Comparison of ENCODE assay signal across 8 mouse cellular contexts in genomic region chr11:117484198-117484597, GRCm38 (mm10). TPM values are rescaled to one million over a fixed set of nuclear protein-coding genes. Genes with fewer than 3 reads are reported as not detected.
A peak's percentile ranks its signal among the peaks of the same experiment; 100 is the strongest.
DNase-seq lines count a peak whose midpoint lies in the region; ATAC-seq lines count a peak whose summit lies in the region.

Gene Gm11733 (plus strand): TSS chr11:117484368.

- H3K4me2 ChIP-seq in kidney, embryonic 15.5 days, result peak within 1 kb of the TSS; percentile 67
- peak within 1 kb of the TSS; percentile 15; the same call in 1 of the 2 replicates for H3K4me2 ChIP-seq in hindbrain, embryonic 11.5 days (replicated peaks; ENCODE audit: low read depth, low read length)

- H3K27me3 ChIP-seq in kidney, embryonic 15.5 days, result peaks cover 11% of the 10 kb centered on the region; the same call in 1 of the 2 replicates
- H3K27me3 ChIP-seq in hindbrain, embryonic 11.5 days (ENCODE audit: control insufficient read depth, insufficient read depth, low read length), result no peaks in the 10 kb centered on the region
- peaks cover 56% of the 10 kb centered on the region for H3K27me3 ChIP-seq in limb, embryonic 10.5 days (ENCODE audit: low read depth, poor library complexity, severe bottlenecking)

- H3K27ac ChIP-seq in kidney, embryonic 15.5 days, result peak within 1 kb of the TSS; percentile 45; the same call in 1 of the 2 replicates
- H3K27ac ChIP-seq in hindbrain, embryonic 11.5 days (ENCODE audit: low read depth, low read length), result peak within 1 kb of the TSS; percentile 74
- H3K27ac ChIP-seq in limb, embryonic 10.5 days, result peak within 1 kb of the TSS; percentile 72; the same call in 1 of the 2 replicates

- WGBS in kidney, embryonic 15.5 days, result 33% methylated on average over 12 of the region's 12 CpGs
- 20% methylated on average over 12 of the region's 12 CpGs for WGBS in hindbrain, embryonic 11.5 days
- WGBS in limb, embryonic 10.5 days, result 36% methylated on average over 12 of the region's 12 CpGs

- peak within 1 kb of the TSS; percentile 34 for H3K4me3 ChIP-seq in kidney, embryonic 15.5 days (replicated peaks)
- H3K4me3 ChIP-seq in hindbrain, embryonic 11.5 days (ENCODE audit: low read depth, low read length), result no peak within 1 kb of the TSS
- H3K4me3 ChIP-seq in limb, embryonic 10.5 days, result peak within 1 kb of the TSS; percentile 43

- ATAC-seq in kidney, embryonic 15.5 days (replicated peaks; ENCODE audit: low FRiP score), result no peak
- ATAC-seq in hindbrain, embryonic 11.5 days (ENCODE audit: low FRiP score), result peak; percentile 49; the same call in 1 of the 2 replicates
- ATAC-seq in megakaryocyte-erythroid progenitor cell, adult 5-6 weeks (replicated peaks; ENCODE audit: low FRiP score, low TSS enrichment, poor library complexity, severe bottlenecking), result no peak

- no peaks in the 10 kb centered on the region for H3K36me3 ChIP-seq in kidney, embryonic 15.5 days
- H3K36me3 ChIP-seq in hindbrain, embryonic 11.5 days (ENCODE audit: control insufficient read depth, insufficient read depth, low read length), result no peaks in the 10 kb centered on the region
- H3K36me3 ChIP-seq in limb, embryonic 10.5 days, result no peaks in the 10 kb centered on the region

- 0 out of 2 replicates have a peak within 1 kb of the TSS, but pooled peaks have one; percentile 31 for H3K9ac ChIP-seq in kidney, embryonic 15.5 days
- H3K9ac ChIP-seq in hindbrain, embryonic 11.5 days (ENCODE audit: low read depth, low read length), result no peak within 1 kb of the TSS

- H3K4me1 ChIP-seq in kidney, embryonic 15.5 days, result peaks cover 34% of the 10 kb centered on the region
- H3K4me1 ChIP-seq in hindbrain, embryonic 11.5 days (replicated peaks; ENCODE audit: control insufficient read depth, insufficient read depth, low read length), result peaks cover 21% of the 10 kb centered on the region
- peaks cover 41% of the 10 kb centered on the region for H3K4me1 ChIP-seq in limb, embryonic 10.5 days

- no peaks in the 10 kb centered on the region; the same call in none of the 2 replicates for H3K9me3 ChIP-seq in kidney, embryonic 15.5 days (replicated peaks)
- no peaks in the 10 kb centered on the region for H3K9me3 ChIP-seq in hindbrain, embryonic 11.5 days (ENCODE audit: control insufficient read depth, low read length)
- no peaks in the 10 kb centered on the region for H3K9me3 ChIP-seq in limb, embryonic 10.5 days (replicated peaks)

- no peak for DNase-seq in kidney, adult 8-10 months
- peak; percentile 86 for DNase-seq in cerebellum, adult 9-11 months
- DNase-seq in hindbrain, embryonic 11.5 days (ENCODE audit: low spot score), result peak; percentile 45
- no peak for DNase-seq in limb, embryonic 10.5 days (ENCODE audit: low spot score)
- peak; percentile 85 for DNase-seq in right cerebral cortex, adult 18-20 months
- DNase-seq in thymus, postnatal 10 days (ENCODE audit: low spot score in 2 of 2), result no peak

RNA-seq across cellular contexts. Expression of gene Gm11733, which starts in this region (rescaled TPM):
- not detected in 2 replicates for polyA plus RNA-seq in kidney, embryonic 15.5 days (2015; fragmentation: Nextera tagmentation; extraction: Ambion mirVana)
- polyA plus RNA-seq in hindbrain, embryonic 11.5 days (2014; fragmentation: Nextera tagmentation; extraction: Ambion mirVana), result not detected in 2 replicates
- polyA plus RNA-seq in limb, embryonic 10.5 days (2016; fragmentation: Nextera tagmentation; extraction: Ambion mirVana), result not detected in 2 replicates
- total RNA-seq in megakaryocyte-erythroid progenitor cell, adult 5-6 weeks (2014; fragmentation: Nextera tagmentation), result not detected in 2 replicates
- not detected in 2 replicates for total RNA-seq in megakaryocyte-erythroid progenitor cell, adult 5-6 weeks (2017)

Comparison
In these comparisons a context has a peak if more than half of its experiments do, and no peak if none do; other contexts are left out.
1. Peak in DNase-seq, ATAC-seq, H3K27ac ChIP-seq and H3K4me2 ChIP-seq in hindbrain, embryonic 11.5 days; RNA of the gene not detected or under 1 TPM.
2. DNase-seq: peak in cerebellum, adult 9-11 months (single experiment) and right cerebral cortex, adult 18-20 months (single experiment); none in kidney, adult 8-10 months (0 of 2), limb, embryonic 10.5 days (single experiment) and thymus, postnatal 10 days (0 of 2).
3. Peak in every context shown above with its lines, with median percentiles within 50 percentile points of each other: H3K27ac ChIP-seq.